Mouse (Mus musculus) heart, embryonic 10.5 days (tissue): ENCODE measurements around the gene C1ql4. TPM values are rescaled to one million over a fixed set of nuclear protein-coding genes. Genes with fewer than 3 reads are reported as not detected.

Source experiments
- DNase-seq: peaks from one replicate; pipeline ENCODE4 v3.0.0-alpha.2; 2017; ENCODE audit warnings: low spot score
- H3K27ac ChIP-seq: fragments of 300-500 bp; sonication (generic); 2 replicates; pipeline ENCODE4 v1.5.1; 2016; ENCODE audit warnings: mild to moderate bottlenecking
- H3K27me3 ChIP-seq: fragments of 300-500 bp; sonication (generic); 2 replicates; pipeline ENCODE4 v1.6.1; 2016; ENCODE audit warnings: mild to moderate bottlenecking; ENCODE audit not compliant: poor library complexity, insufficient read depth, severe bottlenecking
- H3K36me3 ChIP-seq: fragments of 300-500 bp; sonication (generic); 2 replicates; pipeline ENCODE4 v1.6.1; 2016; ENCODE audit warnings: mild to moderate bottlenecking, moderate library complexity
- H3K4me1 ChIP-seq: fragments of 300-500 bp; sonication (generic); 2 replicates; pipeline ENCODE4 v1.6.1; 2016; ENCODE audit warnings: mild to moderate bottlenecking
- H3K4me3 ChIP-seq: fragments of 300-500 bp; sonication (generic); 2 replicates; pipeline ENCODE4 v1.5.1; 2016; ENCODE audit warnings: mild to moderate bottlenecking, moderate library complexity
- H3K9me3 ChIP-seq: fragments of 300-500 bp; sonication (generic); 2 replicates; pipeline ENCODE4 v1.6.1; 2016; ENCODE audit warnings: mild to moderate bottlenecking, moderate library complexity
- WGBS: fragments of 180-500 bp; shearing (Covaris S2); methylation state at CpG from one replicate; pipeline ENCODE4 v1.1.7; 2016; 5-methylcytosine and 5-hydroxymethylcytosine counted together
- polyA plus RNA-seq: library from polyadenylated mRNA; unstranded; fragments of >200 nt; fragmentation: Nextera tagmentation; extraction: Ambion mirVana; gene quantifications from 2 replicates; pipeline ENCODE4 v1.2.1, GENCODE M21; 2016

C1ql4 gene
- 0.12 and 0.20 TPM in 2 replicates for polyA plus RNA-seq

- peak within 1 kb of the TSS; percentile 49 for H3K4me3 ChIP-seq
- peaks cover 37% of the 10 kb centered on the region for H3K4me1 ChIP-seq
- 7% methylated on average over 60 of the region's 60 CpGs for WGBS
- H3K9me3 ChIP-seq: no peaks in the 10 kb centered on the region
- H3K27ac ChIP-seq: peak within 1 kb of the TSS; percentile 53; the same call in 1 of the 2 replicates
- peaks cover 14% of the 10 kb centered on the region for H3K36me3 ChIP-seq
- no peak for DNase-seq
- H3K27me3 ChIP-seq: peaks cover 98% of the 10 kb centered on the region
Observed at GRCm38 (mm10) chr15:99087253-99088075, at the start of gene C1ql4. C1ql4 (minus strand) TSS chr15:99087817.

DNA sequence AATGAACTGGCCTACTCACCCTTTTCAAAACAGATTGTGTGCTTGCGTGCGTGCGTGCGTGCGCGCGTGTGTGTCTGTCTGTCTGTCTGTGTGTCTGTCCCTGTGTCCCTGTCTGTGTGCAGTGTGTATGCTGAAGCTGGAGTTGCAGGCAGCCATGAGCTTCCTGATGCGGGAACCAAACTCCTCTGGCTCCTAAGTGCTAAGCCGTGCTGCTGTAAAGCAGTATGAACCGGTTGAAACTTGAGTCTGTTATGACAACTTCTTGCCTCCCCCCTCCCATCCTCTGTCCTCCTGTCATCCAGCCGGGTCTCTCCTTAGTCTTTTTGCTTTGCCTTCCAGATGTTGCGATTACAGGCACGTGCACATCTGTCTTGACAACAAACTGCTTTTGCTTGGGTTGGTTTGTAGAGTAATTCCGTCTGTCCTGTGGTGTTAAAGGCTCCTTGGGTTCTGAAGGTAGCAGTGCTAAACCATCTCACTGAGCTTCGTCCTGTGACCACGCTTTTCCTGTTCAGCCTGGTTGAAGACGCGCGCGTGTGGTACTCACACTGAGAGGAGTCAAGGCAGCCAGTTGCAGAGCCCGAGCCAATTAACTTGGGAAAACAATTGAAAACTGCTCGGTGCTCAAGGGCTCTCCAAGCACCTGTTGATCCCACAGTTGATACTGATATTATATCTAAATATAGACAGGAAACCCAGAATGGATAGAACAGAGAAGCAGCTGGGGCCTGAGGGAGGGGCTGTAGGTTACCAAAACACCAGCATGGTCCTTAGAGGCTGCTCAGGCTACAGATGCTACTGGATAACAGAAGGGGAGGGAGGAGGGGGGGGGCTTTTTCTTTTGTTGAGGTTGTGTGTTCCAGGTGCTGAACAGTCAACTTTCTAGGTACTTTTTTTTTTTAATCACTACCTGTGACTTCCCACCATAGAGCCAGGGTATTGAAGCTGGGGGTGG, 42.6 kb upstream of the C1ql4 start:
- Histone ChIP-seq H3K4me1 (peaks cover 27% of the 10 kb centered on the region), H3K27me3 (no peaks in the 10 kb centered on the region), H3K36me3 (peaks cover 26% of the 10 kb centered on the region), H3K9me3 (no peaks in the 10 kb centered on the region), H3K27ac (peak overlapping the region; percentile 62), H3K4me3 (0 out of 2 replicates have a peak overlapping the region, but pooled peaks have one; percentile 3)
- 67% methylated on average over 22 of the region's 22 CpGs for WGBS
- no peak for DNase-seq

GRCm38 (mm10) chr15:99129441-99129840, 41.8 kb upstream of the C1ql4 start:
- Histone ChIP-seq H3K4me3 (no peak overlapping the region), H3K27ac (peak overlapping the region; percentile 62), H3K9me3 (no peaks in the 10 kb centered on the region), H3K4me1 (peaks cover 27% of the 10 kb centered on the region), H3K36me3 (peaks cover 26% of the 10 kb centered on the region), H3K27me3 (no peaks in the 10 kb centered on the region)
- WGBS: 77% methylated on average over 11 of the region's 11 CpGs
- no peak for DNase-seq

- Histone ChIP-seq H3K4me1 (peaks cover 27% of the 10 kb centered on the region), H3K27me3 (no peaks in the 10 kb centered on the region), H3K27ac (peak overlapping the region; percentile 52; the same call in 1 of the 2 replicates), H3K4me3 (peak overlapping the region; percentile 89), H3K9me3 (no peaks in the 10 kb centered on the region), H3K36me3 (peaks cover 18% of the 10 kb centered on the region)
- 61% methylated on average over 6 of the region's 6 CpGs for WGBS
- no peak for DNase-seq
Observed at GRCm38 (mm10) chr15:99127851-99128522, 40.4 kb upstream of the C1ql4 start.

DNA sequence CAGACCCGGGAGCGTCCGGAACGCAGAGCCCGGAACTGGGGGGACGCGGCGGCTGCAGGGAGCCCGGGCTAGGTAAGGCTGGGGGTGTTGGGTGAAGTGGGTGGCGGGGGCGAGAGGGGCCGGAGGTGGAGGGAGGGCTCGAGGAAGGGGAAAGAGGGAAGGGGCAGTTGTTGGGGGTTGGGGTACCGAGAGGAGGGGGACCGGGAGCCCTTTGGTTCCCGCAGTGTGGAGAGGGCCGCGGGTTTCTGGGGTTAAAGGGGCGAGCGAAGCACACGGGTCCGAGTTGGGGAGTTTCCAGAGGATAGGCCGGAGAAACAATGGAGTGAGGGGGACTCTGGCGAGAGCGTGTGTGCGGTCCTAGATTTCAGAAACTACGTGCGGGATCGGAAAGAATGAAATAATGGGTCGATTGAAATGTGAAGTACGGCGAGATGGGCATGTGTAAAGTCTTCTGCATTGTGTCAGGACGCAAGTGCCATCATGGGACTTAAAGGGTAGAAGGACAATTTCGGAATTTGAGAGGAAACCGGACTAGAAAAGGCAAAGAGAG, 39.3 kb upstream of the C1ql4 start:
- Histone ChIP-seq H3K27ac (peak overlapping the region; percentile 99), H3K27me3 (no peaks in the 10 kb centered on the region), H3K9me3 (no peaks in the 10 kb centered on the region), H3K36me3 (peaks cover 9% of the 10 kb centered on the region; the same call in 1 of the 2 replicates), H3K4me1 (peaks cover 27% of the 10 kb centered on the region), H3K4me3 (peak overlapping the region; percentile 89)
- 1% methylated on average over 34 of the region's 35 CpGs for WGBS
- no peak for DNase-seq

- peak overlapping the region; percentile 89 for H3K4me3 ChIP-seq
- H3K9me3 ChIP-seq: no peaks in the 10 kb centered on the region
- peaks cover 30% of the 10 kb centered on the region for H3K4me1 ChIP-seq
- DNase-seq: peak; percentile 94
- peak overlapping the region; percentile 99 for H3K27ac ChIP-seq
- whole genome bisulfite sequencing: under 1% methylated on average over 113 of the region's 115 CpGs
- no peaks in the 10 kb centered on the region for H3K27me3 ChIP-seq
- H3K36me3 ChIP-seq: 0 out of 2 replicates have a peak, but pooled peaks cover 4% of the 10 kb centered on the region
Observed at GRCm38 (mm10) chr15:99126081-99126815, 38.6 kb upstream of the C1ql4 start.

DNA sequence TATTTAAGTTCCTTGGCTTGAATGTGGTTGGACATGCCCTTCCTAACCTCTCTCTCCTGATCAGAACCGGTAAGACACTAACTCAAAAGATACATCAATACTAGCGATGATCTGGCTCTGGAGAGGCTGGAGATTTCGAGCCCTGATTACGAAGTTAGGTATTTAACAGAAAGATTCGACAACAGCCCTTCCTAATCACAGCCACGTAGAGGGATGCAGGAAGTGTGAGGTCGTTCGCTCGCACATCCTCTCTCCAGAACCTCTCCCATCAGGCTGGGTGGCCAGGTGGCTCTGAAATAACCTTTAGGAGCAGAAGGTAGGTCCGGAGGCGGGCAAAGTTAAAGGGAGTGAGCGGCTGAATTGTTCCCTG, 38.1 kb upstream of the C1ql4 start, which contains the start of gene Spats2:
Gene Spats2 (plus strand): TSS at position 206 of the 370 bp plus-strand sequence.
- Histone ChIP-seq H3K9me3 (no peaks in the 10 kb centered on the region), H3K4me1 (peaks cover 32% of the 10 kb centered on the region), H3K27ac (peak within 1 kb of the TSS; percentile 99), H3K36me3 (0 out of 2 replicates have a peak, but pooled peaks cover 3% of the 10 kb centered on the region), H3K4me3 (peak within 1 kb of the TSS; percentile 89), H3K27me3 (no peaks in the 10 kb centered on the region)
- 1% methylated on average over 12 of the region's 12 CpGs for WGBS
- no peak for DNase-seq

DNA sequence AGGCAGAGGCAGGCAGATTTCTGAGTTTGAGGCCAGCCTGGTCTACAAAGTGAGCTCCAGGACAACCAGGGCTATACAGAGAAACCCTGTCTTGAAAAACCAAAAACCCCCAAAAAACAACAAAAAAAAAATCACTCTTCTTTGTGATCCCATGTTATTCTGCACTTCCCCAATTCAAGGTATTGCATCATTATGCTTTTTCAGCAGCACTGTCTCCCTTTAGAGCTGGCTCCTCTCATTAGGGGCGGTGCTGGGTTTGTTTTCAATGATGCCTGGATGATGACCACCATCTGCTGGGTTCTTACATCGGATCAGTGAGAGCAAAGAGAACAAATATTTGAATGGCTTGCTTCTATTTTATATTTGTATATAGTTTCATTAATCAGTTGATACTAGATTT, 35.0 kb upstream of the C1ql4 start:
- Histone ChIP-seq H3K9me3 (no peaks in the 10 kb centered on the region), H3K4me3 (no peak overlapping the region), H3K36me3 (no peaks in the 10 kb centered on the region), H3K27ac (no peak overlapping the region), H3K4me1 (peaks cover 19% of the 10 kb centered on the region), H3K27me3 (no peaks in the 10 kb centered on the region)
- no peak for DNase-seq
- WGBS: 81% methylated on average over 2 of the region's 2 CpGs

DNA sequence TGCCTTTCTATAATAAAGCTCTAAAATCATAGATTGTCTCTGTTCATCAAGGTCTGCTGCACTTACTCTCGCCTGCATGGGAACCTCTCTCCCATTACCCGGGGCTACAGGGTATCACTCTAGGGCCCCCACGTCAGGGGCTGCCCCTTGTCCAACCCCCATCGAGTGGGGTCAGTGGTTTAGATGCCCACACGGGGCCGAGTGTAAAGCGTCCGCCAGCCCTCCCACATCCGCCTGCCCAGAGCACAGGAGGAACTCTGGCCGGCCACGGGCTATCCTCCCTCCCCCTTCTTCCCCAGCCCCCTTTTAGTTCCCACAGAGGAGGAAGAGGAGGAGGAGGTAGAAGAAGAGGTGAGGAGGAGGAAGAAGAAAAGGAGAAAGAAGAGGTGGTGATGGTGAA, 33.2 kb upstream of the C1ql4 start:
- 12% methylated on average over 11 of the region's 11 CpGs for WGBS
- no peaks in the 10 kb centered on the region for H3K36me3 ChIP-seq
- peak overlapping the region; percentile 80 for H3K27ac ChIP-seq
- peaks cover 27% of the 10 kb centered on the region for H3K4me1 ChIP-seq
- peak overlapping the region; percentile 13 for H3K4me3 ChIP-seq
- H3K9me3 ChIP-seq: no peaks in the 10 kb centered on the region
- no peaks in the 10 kb centered on the region for H3K27me3 ChIP-seq
- DNase-seq: no peak

DNA sequence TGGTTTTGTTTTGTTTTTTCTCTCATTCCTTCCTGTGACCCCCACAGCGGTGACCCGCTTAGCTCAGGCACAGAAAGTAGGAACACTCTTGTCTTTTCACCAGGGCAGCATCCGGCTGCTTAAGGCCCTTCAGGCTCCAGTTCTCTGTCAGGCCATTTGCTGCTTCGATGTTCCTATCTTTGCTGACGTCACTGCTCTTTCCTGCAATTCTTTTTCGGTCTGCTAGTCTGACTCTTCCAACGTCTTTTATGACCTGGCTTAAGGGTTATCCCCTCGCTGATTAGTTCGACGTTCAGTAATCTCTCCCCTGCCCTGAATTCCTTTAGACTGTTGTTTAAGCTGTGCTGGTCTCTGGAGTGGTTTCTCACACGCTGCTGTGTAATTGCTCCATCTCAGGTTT, 28.9 kb upstream of the C1ql4 start:
- Histone ChIP-seq H3K9me3 (no peaks in the 10 kb centered on the region), H3K4me1 (peaks cover 31% of the 10 kb centered on the region), H3K36me3 (no peaks in the 10 kb centered on the region), H3K27ac (no peak overlapping the region), H3K27me3 (no peaks in the 10 kb centered on the region), H3K4me3 (no peak overlapping the region)
- WGBS: 34% methylated on average over 11 of the region's 11 CpGs
- DNase-seq: no peak

DNA sequence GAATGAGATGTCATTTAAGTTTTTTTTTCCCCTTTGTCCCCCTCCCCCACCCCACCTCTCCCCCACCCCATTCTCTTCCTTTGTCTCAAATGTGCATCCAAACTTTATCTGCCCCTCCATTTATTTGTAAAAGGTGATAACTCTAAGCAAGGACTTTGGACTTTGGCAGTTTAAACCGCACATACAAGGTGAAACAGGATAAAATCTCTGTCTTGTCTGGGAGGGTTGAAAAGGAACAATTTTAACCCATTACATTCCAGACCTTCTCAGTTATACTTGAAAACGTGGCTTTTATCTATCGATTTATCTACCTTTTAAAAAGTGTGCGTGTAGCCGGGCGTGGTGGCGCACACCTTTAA, 27.4 kb upstream of the C1ql4 start:
- 79% methylated on average over 7 of the region's 7 CpGs for WGBS
- peaks cover 18% of the 10 kb centered on the region for H3K4me1 ChIP-seq
- no peak overlapping the region for H3K4me3 ChIP-seq
- no peaks in the 10 kb centered on the region for H3K27me3 ChIP-seq
- no peaks in the 10 kb centered on the region for H3K36me3 ChIP-seq
- no peak overlapping the region for H3K27ac ChIP-seq
- DNase-seq: no peak
- H3K9me3 ChIP-seq: no peaks in the 10 kb centered on the region
